Mouse (Mus musculus): Measurements from ENCODE around the gene Lingo4.

DNA sequence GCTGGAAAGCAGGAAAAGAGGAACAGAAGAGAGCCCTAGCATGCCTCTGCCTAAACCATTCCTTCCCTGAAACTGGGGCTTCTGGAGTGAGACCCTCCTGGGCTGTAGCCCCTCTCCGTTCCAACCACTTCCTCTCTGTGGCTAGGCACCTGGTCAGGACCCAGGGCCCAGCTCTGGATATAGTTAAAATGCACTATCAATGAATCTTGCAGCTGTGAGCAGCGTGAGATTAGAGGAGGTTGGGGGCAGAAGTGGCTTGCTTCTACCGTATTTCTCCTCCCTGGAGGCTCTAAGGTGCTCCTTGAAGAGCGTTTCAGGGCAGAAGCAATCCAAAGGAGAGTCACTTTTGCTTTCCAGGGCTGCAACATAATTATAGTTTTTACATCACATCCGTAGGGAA, 16.0 kb upstream of the Lingo4 start:
- TF ChIP-seq CTCF (IDR thresholded peaks at IDR 0.05; ENCODE audit: insufficient read depth, low read depth, low read length) = no peak
- no peak for TF ChIP-seq POLR2A (IDR thresholded peaks at IDR 0.05; ENCODE audit: insufficient read depth, low read depth, low read length)

All from olfactory bulb, adult 2 months (tissue).